Mouse (Mus musculus) cerebellum, adult 2 months (tissue): ENCODE measurements around the gene Sdc1. TPM values are rescaled to one million over a fixed set of nuclear protein-coding genes. Genes with fewer than 3 reads are reported as not detected.

Experiments used
- DNase-seq, 2 experiments: peaks; one replicate each; pipeline ENCODE4 v3.0.0; 2021
- H3K27ac ChIP-seq: fragments of 200-500 bp; 2 replicates; pipeline ENCODE4 v1.5.1; 2012; ENCODE audit warnings: low read length, control low read depth, inconsistent platforms; ENCODE audit not compliant: insufficient read depth
- H3K27me3 ChIP-seq: fragments of 200-500 bp; 2 replicates; pipeline ENCODE4 v1.6.1; 2012; ENCODE audit warnings: inconsistent platforms, mild to moderate bottlenecking, low read length, moderate library complexity; ENCODE audit not compliant: control insufficient read depth, insufficient read depth
- H3K4me1 ChIP-seq: fragments of 200-500 bp; 2 replicates; pipeline ENCODE4 v1.6.1; 2011; ENCODE audit warnings: low read length; ENCODE audit not compliant: control insufficient read depth, insufficient read depth
- H3K4me3 ChIP-seq: fragments of 200-500 bp; replicated peaks from 2 replicates; pipeline ENCODE3; 2011; ENCODE audit warnings: mild to moderate bottlenecking, low read depth, low read length, control low read depth; ENCODE audit not compliant: insufficient read depth
- CTCF ChIP-seq: fragments of 200-500 bp; IDR thresholded peaks from 2 replicates; pipeline ENCODE4 v1.5.1; 2011; ENCODE audit warnings: low read depth, mild to moderate bottlenecking, control low read depth, low read length, moderate library complexity, borderline replicate concordance; ENCODE audit not compliant: insufficient read depth
- POLR2A ChIP-seq: fragments of 200-500 bp; IDR thresholded peaks from 2 replicates; pipeline ENCODE4 v1.6.1; 2011; ENCODE audit warnings: low read length, control low read depth, borderline replicate concordance; ENCODE audit not compliant: insufficient read depth
- WGBS: fragments of 180-500 bp; shearing (Covaris S2); methylation state at CpG from one replicate; pipeline ENCODE4 v1.1.7; 2018; 5-methylcytosine and 5-hydroxymethylcytosine counted together
- polyA plus RNA-seq: library from polyadenylated mRNA; depleted of rRNA; stranded (reverse); fragments of >200 nt; gene quantifications from 2 replicates; pipeline ENCODE4 v1.2.3, GENCODE M21; 2012; rRNA removed

The Sdc1 gene
- polyA plus RNA-seq, 1 experiment, result 10.8 TPM

DNA sequence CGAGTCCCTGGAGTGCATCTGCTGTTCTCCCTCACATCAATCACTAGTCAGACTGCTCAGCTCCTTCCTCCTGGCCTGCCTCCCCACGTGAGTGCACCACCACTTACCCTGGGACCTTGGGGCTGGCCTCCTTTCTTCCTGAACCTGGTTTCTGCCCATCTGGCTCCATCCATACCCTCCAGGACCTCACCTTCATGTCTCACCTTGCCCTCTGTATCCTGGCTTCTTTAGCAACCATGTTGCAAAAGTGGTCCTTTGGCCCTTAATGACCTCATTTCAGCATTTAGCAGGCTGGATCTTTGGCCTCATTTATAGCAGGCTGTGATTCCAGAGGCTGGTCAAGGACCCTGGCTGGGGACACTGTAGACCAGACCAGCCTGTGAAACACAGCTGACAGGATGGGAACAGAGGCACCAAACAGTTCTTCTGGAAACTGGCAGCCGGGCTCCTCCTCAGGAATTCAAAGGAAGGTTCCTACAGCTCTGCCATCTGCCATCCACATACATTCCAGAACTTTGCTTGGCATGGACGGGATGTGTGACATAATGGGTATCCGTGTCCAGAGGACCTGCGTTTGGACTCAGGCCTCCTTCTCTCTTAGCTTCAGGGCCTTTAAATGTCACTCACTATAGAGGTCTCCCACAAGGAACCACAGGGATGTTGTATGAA lies 60.0 kb downstream of the Sdc1 start:
- peak overlapping the region; percentile 72 for H3K27ac ChIP-seq
- TF ChIP-seq CTCF, result no peak
- no peak for TF ChIP-seq POLR2A
- 8% methylated on average over 6 of the region's 6 CpGs for WGBS
- DNase-seq, result peak; percentile 94 to 97
- no peak overlapping the region for H3K4me3 ChIP-seq
- no peaks in the 10 kb centered on the region for H3K27me3 ChIP-seq
- peaks cover 24% of the 10 kb centered on the region for H3K4me1 ChIP-seq

DNA sequence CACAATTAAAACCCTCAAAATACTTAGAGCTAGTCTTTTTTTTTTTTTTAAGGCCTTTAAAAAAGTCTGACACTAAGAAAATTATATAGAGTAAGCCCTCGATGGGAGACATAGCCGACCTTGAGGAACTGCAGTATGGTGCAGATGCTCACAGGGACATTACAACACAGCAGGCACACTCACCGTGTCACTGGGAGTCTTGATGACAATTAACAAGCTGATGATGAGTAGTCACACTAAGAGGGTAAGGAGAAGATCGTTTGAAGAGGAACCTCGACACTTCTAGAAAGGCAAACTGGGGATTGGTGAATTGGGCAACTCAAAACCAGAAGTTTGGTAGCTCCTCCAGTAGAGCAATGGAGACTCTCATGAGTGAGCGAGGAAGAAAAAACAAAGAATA lies 60.6 kb downstream of the Sdc1 start:
- H3K4me3 ChIP-seq, result no peak overlapping the region
- 56% methylated on average over 6 of the region's 6 CpGs for WGBS
- TF ChIP-seq POLR2A (no peak), CTCF (no peak)
- peak in 1 of 2 experiments; percentile 28 for DNase-seq
- H3K27me3 ChIP-seq, result no peaks in the 10 kb centered on the region
- H3K27ac ChIP-seq, result peak overlapping the region; percentile 78
- peaks cover 24% of the 10 kb centered on the region for H3K4me1 ChIP-seq

- Histone ChIP-seq H3K4me1 (peaks cover 9% of the 10 kb centered on the region; the same call in 1 of the 2 replicates), H3K27me3 (no peaks in the 10 kb centered on the region), H3K4me3 (no peak overlapping the region), H3K27ac (no peak overlapping the region)
- TF ChIP-seq CTCF, result no peak
- TF ChIP-seq POLR2A, result no peak
- 85% methylated on average over 7 of the region's 7 CpGs for WGBS
- DNase-seq, result no peak
These were observed 69.7 kb downstream of the Sdc1 start for GRCm38 (mm10) chr12:8840782-8841325.

- WGBS, result 91% methylated on average over 7 of the region's 7 CpGs
- Histone ChIP-seq H3K27ac (no peak overlapping the region), H3K4me1 (peaks cover 13% of the 10 kb centered on the region; the same call in 1 of the 2 replicates), H3K4me3 (no peak overlapping the region), H3K27me3 (no peaks in the 10 kb centered on the region)
- no peak for TF ChIP-seq POLR2A
- no peak for TF ChIP-seq CTCF
- no peak for DNase-seq
These were observed 71.6 kb downstream of the Sdc1 start for GRCm38 (mm10) chr12:8842725-8843124.

Other genes with a start within 250 kb of the Sdc1 start
- 0.10 TPM in 1 of 2 replicates, not detected in the other for gene Slc7a15, start 172.3 kb upstream of the Sdc1 start, polyA plus RNA-seq
- 65.1 and 69.8 TPM in 2 replicates for gene Pum2, start 97.2 kb upstream of the Sdc1 start, polyA plus RNA-seq
- gene Laptm4a, start 150.3 kb downstream of the Sdc1 start, polyA plus RNA-seq, result 258 and 268 TPM in 2 replicates
- gene Matn3, start 176.6 kb downstream of the Sdc1 start, polyA plus RNA-seq, result not detected in 2 replicates
- 14.4 and 15.1 TPM in 2 replicates for gene Wdr35, start 202.6 kb downstream of the Sdc1 start, polyA plus RNA-seq